Mouse (Mus musculus) MEL (cell line): Measurements from ENCODE around the gene Pole. TPM values are rescaled to one million over a fixed set of nuclear protein-coding genes. Genes with fewer than 3 reads are reported as not detected.
A peak's percentile ranks its signal among the peaks of the same experiment; 100 is the strongest.

Experiments used
- DNase-seq: peaks from one replicate; pipeline ENCODE4 v3.0.0; 2011; ENCODE audit warnings: low read depth, low spot score
- H3K27ac ChIP-seq: 2 replicates; pipeline ENCODE4 v1.5.1; 2012; ENCODE audit warnings: low read depth, mild to moderate bottlenecking, control low read depth, low read length, moderate library complexity; ENCODE audit not compliant: control insufficient read depth
- H3K27me3 ChIP-seq, 2 experiments: fragments of 150-350 bp in 1 of 2; sonication (generic) in 1 of 2; 2 replicates each; pipeline ENCODE4 v1.6.1; 2012; ENCODE audit warnings: low read length in 2 of 2, mild to moderate bottlenecking in 2 of 2, improper control_type of control experiment in 1 of 2, moderate library complexity in 1 of 2; ENCODE audit not compliant: insufficient read depth in 2 of 2, control insufficient read depth in 1 of 2
- H3K36me3 ChIP-seq, 2 experiments: 2 replicates each; pipeline ENCODE4 v1.6.1; 2012 to 2014; ENCODE audit warnings: low read length in 2 of 2, improper control_type of control experiment in 1 of 2, inconsistent platforms in 1 of 2, mild to moderate bottlenecking in 1 of 2; ENCODE audit not compliant: insufficient read depth in 2 of 2, control insufficient read depth in 1 of 2
- H3K4me1 ChIP-seq, 2 experiments: fragments of 150-350 bp in 1 of 2; sonication (generic) in 1 of 2; 2 replicates each; pipeline ENCODE4 v1.6.1; 2012; ENCODE audit warnings: low read length in 2 of 2, improper control_type of control experiment in 1 of 2, mild to moderate bottlenecking in 1 of 2; ENCODE audit not compliant: insufficient read depth in 2 of 2, control insufficient read depth in 1 of 2
- H3K4me3 ChIP-seq, 2 experiments: fragments of 150-350 bp in 1 of 2; sonication (generic) in 1 of 2; 2 replicates each; pipeline ENCODE4 v1.5.1; 2012; ENCODE audit warnings: low read depth in 2 of 2, low read length in 2 of 2, mild to moderate bottlenecking in 2 of 2, moderate library complexity in 2 of 2, control low read depth in 1 of 2, improper control_type of control experiment in 1 of 2; ENCODE audit not compliant: control insufficient read depth in 1 of 2, insufficient read depth in 1 of 2
- H3K79me2 ChIP-seq: 2 replicates; pipeline ENCODE4 v1.6.1; 2012; ENCODE audit warnings: mild to moderate bottlenecking, low read length, moderate library complexity; ENCODE audit not compliant: control insufficient read depth, poor library complexity, insufficient read depth
- H3K9ac ChIP-seq: 2 replicates; pipeline ENCODE4 v1.6.1; 2012; ENCODE audit warnings: low read depth, mild to moderate bottlenecking, control low read depth, low read length, moderate library complexity; ENCODE audit not compliant: control insufficient read depth, poor library complexity, severe bottlenecking
- H3K9me3 ChIP-seq: fragments of 150-350 bp; sonication (generic); replicated peaks from 2 replicates; pipeline ENCODE4 v1.6.1; 2012; ENCODE audit warnings: mild to moderate bottlenecking, low read length, improper control_type of control experiment, moderate library complexity; ENCODE audit not compliant: insufficient read depth
- BHLHE40 ChIP-seq: IDR thresholded peaks from 2 replicates; pipeline ENCODE4 v1.6.1; 2012; ENCODE audit warnings: low read depth, mild to moderate bottlenecking, inconsistent platforms, low read length, improper control_type of control experiment, borderline replicate concordance
- CHD1 ChIP-seq: IDR thresholded peaks from 2 replicates; pipeline ENCODE4 v1.6.1; 2012; ENCODE audit warnings: low read depth, mild to moderate bottlenecking, inconsistent platforms, low read length, improper control_type of control experiment
- CTCF ChIP-seq, 3 experiments: IDR thresholded peaks in 2 of 3; conservative IDR thresholded peaks in 1 of 3; 2 replicates each; pipeline ENCODE4 v1.5.1; 2011 to 2012; ENCODE audit warnings: low read length in 3 of 3, low read depth in 2 of 3, mild to moderate bottlenecking in 2 of 3, improper control_type of control experiment in 1 of 3, inconsistent platforms in 1 of 3, mixed read lengths in 1 of 3, moderate library complexity in 1 of 3; ENCODE audit not compliant: control insufficient read depth in 1 of 3, insufficient read depth in 1 of 3, poor library complexity in 1 of 3, severe bottlenecking in 1 of 3
- ELF1 ChIP-seq: IDR thresholded peaks from 2 replicates; pipeline ENCODE4 v1.6.1; 2014; ENCODE audit warnings: low read depth, mild to moderate bottlenecking, inconsistent platforms, low read length, improper control_type of control experiment, moderate library complexity
- ETS1 ChIP-seq: IDR thresholded peaks from 2 replicates; pipeline ENCODE4 v1.6.1; 2012; ENCODE audit warnings: low read depth, mild to moderate bottlenecking, inconsistent platforms, low read length, improper control_type of control experiment, moderate library complexity
- HCFC1 ChIP-seq: IDR thresholded peaks from 2 replicates; pipeline ENCODE4 v1.6.1; 2012; ENCODE audit warnings: low read depth, mild to moderate bottlenecking, inconsistent platforms, low read length, improper control_type of control experiment, moderate library complexity
- JUND ChIP-seq: IDR thresholded peaks from 2 replicates; pipeline ENCODE4 v1.6.1; 2011; ENCODE audit warnings: low read depth, mild to moderate bottlenecking, improper control_type of control experiment, low read length
- KAT2A ChIP-seq: conservative IDR thresholded peaks from 2 replicates; pipeline ENCODE4 v1.6.1; 2012; ENCODE audit warnings: low read depth, low read length, improper control_type of control experiment, inconsistent platforms
- MAFK ChIP-seq: IDR thresholded peaks from 2 replicates; pipeline ENCODE4 v1.6.1; 2011; ENCODE audit warnings: low read depth, mild to moderate bottlenecking, low read length, improper control_type of control experiment, borderline replicate concordance
- MAZ ChIP-seq: IDR thresholded peaks from 2 replicates; pipeline ENCODE4 v1.6.1; 2012; ENCODE audit warnings: low read depth, mild to moderate bottlenecking, inconsistent platforms, low read length, improper control_type of control experiment
- MYB ChIP-seq: IDR thresholded peaks from 2 replicates; pipeline ENCODE4 v1.6.1; 2011; ENCODE audit warnings: mild to moderate bottlenecking, low read depth, low read length, improper control_type of control experiment
- MYC ChIP-seq: IDR thresholded peaks from 2 replicates; pipeline ENCODE4 v1.6.1; 2011; ENCODE audit warnings: low read depth, mild to moderate bottlenecking, low read length, improper control_type of control experiment, moderate library complexity
- NELFE ChIP-seq: IDR thresholded peaks from 2 replicates; pipeline ENCODE4 v1.6.1; 2011; ENCODE audit warnings: low read depth, low read length, improper control_type of control experiment
- NRF1 ChIP-seq: IDR thresholded peaks from 2 replicates; pipeline ENCODE4 v1.6.1; 2014; ENCODE audit warnings: low read depth, mild to moderate bottlenecking, inconsistent platforms, low read length, improper control_type of control experiment, moderate library complexity; ENCODE audit not compliant: poor library complexity, insufficient read depth, severe bottlenecking
- POLR2AphosphoS2 ChIP-seq: IDR thresholded peaks from 2 replicates; pipeline ENCODE4 v1.6.1; 2011; ENCODE audit warnings: low read length, improper control_type of control experiment
- POLR2AphosphoS5 ChIP-seq: IDR thresholded peaks from 2 replicates; pipeline ENCODE4 v1.6.1; 2012; ENCODE audit warnings: low read depth, borderline replicate concordance, mild to moderate bottlenecking, inconsistent platforms, low read length, moderate library complexity, mixed read lengths
- RAD21 ChIP-seq: IDR thresholded peaks from 2 replicates; pipeline ENCODE4 v1.6.1; 2011; ENCODE audit warnings: mild to moderate bottlenecking, low read depth, low read length, improper control_type of control experiment
- SIN3A ChIP-seq: IDR thresholded peaks from 2 replicates; pipeline ENCODE4 v1.6.1; 2012; ENCODE audit warnings: low read length, improper control_type of control experiment, inconsistent platforms
- SMC3 ChIP-seq: IDR thresholded peaks from 2 replicates; pipeline ENCODE4 v1.6.1; 2011; ENCODE audit warnings: low read depth, low read length, improper control_type of control experiment
- TBP ChIP-seq: IDR thresholded peaks from 2 replicates; pipeline ENCODE4 v1.8.0; 2011; ENCODE audit warnings: low read depth, low read length, improper control_type of control experiment
- TCF12 ChIP-seq: IDR thresholded peaks from 2 replicates; pipeline ENCODE4 v1.6.1; 2014; ENCODE audit warnings: low read depth, mild to moderate bottlenecking, inconsistent platforms, low read length, improper control_type of control experiment, moderate library complexity
- USF2 ChIP-seq, 2 experiments: IDR thresholded peaks; 2 replicates each; pipeline ENCODE4 v1.6.1; 2011 to 2012; ENCODE audit warnings: improper control_type of control experiment in 2 of 2, low read length in 2 of 2, borderline replicate concordance in 1 of 2, inconsistent platforms in 1 of 2, low read depth in 1 of 2, mild to moderate bottlenecking in 1 of 2; ENCODE audit not compliant: insufficient read depth in 1 of 2
- ZKSCAN1 ChIP-seq: IDR thresholded peaks from 2 replicates; pipeline ENCODE4 v1.6.1; 2012; ENCODE audit warnings: low read depth, mild to moderate bottlenecking, inconsistent platforms, low read length, improper control_type of control experiment, moderate library complexity
- ZNF384 ChIP-seq: IDR thresholded peaks from 2 replicates; pipeline ENCODE4 v1.6.1; 2012; ENCODE audit warnings: low read depth, mild to moderate bottlenecking, inconsistent platforms, low read length, improper control_type of control experiment
- polyA plus RNA-seq, 2 experiments: library from polyadenylated mRNA; stranded (reverse) in 1 of 2; unstranded in 1 of 2; fragments of >175 nt in 1 of 2; fragments of >200 nt in 1 of 2; gene quantifications; 2 replicates each; pipeline versions ENCODE4 v1.2.1 to v1.2.4; 2012; ENCODE audit warnings: low replicate concordance in 2 of 2, low read depth in 1 of 2; ENCODE audit not compliant: insufficient read length in 2 of 2, insufficient read depth in 1 of 2, missing spikeins in 1 of 2
- total RNA-seq: library from RNA; depleted of rRNA; stranded (reverse); fragments of 300-350 nt; gene quantifications from 2 replicates; pipeline ENCODE4 v1.2.3, GENCODE M21; 2012

Gene Pole
- total and polyA plus RNA-seq, 3 experiments = 32.4 to 81.4 (median 52.6) TPM

DNA sequence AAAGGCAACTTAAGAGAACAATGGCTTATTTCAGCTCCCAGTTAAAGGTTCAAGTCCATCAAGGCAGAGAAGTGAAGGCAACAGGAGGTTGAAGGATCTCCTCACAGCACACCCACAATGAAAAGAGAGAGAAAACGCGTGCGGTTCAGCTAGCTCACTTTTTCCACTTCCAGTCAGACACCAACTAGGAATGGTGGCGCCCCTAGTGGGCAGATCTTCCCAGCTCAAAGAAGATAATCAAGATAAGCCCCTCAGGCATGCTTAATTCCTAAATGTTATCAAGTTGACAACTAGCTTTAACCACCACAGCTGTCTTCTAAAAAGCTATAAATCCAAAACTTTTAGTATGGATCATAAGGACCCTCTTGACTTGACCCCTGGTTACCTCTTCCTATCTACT is 1.6 kb upstream of the Pole start (continued):
- TF ChIP-seq ZKSCAN1 = no peak
- TF ChIP-seq JUND = no peak
- TF ChIP-seq ETS1 = peak; percentile 78
- TF ChIP-seq NELFE = no peak
- peak; percentile 21; the same call in 1 of the 2 replicates for TF ChIP-seq TBP
- TF ChIP-seq SMC3 = no peak
- TF ChIP-seq KAT2A = no peak
- TF ChIP-seq CTCF (IDR thresholded peaks at IDR 0.05 in 2 of 3, conservative IDR thresholded peaks at IDR 0.05 in 1 of 3; ENCODE audit: control insufficient read depth in 1 of 3, insufficient read depth in 1 of 3, low read depth in 2 of 3, low read length in 3 of 3, poor library complexity in 1 of 3, severe bottlenecking in 1 of 3) = peak; percentile 66 to 85 (median 85)
- TF ChIP-seq MYB = no peak

DNA sequence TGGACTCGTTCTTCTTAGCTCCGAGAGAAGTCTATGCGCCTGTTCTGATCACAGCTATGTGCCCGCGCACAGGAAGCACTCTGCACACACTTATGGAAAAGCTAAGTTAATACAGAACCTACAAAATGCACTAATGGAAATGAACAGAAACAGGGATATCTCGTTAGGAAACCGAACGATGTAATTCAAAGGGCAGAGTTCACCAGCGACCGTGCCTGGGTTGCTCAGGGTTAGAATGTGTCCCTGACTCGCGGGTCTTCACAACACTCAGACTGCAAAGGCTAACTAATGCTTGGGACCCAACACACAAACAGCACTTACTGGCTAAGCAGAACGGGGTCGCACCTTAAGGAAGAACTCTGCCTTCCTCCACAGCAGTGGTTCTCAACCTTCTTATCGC is 950 bp upstream of the Pole start:
- H3K27ac ChIP-seq = peak overlapping the region; percentile 75
- H3K9ac ChIP-seq = peak overlapping the region; percentile 75
- H3K4me1 ChIP-seq = peaks cover 0 to 9% of the 10 kb centered on the region in 2 experiments; a peak in 2 of 4 replicates
- 0 out of 2 replicates have a peak, but pooled peaks have one; percentile 14 for TF ChIP-seq HCFC1
- TF ChIP-seq RAD21 = no peak
- no peak for TF ChIP-seq MAZ
- H3K9me3 ChIP-seq = no peaks in the 10 kb centered on the region
- peaks cover 10% of the 10 kb centered on the region for H3K79me2 ChIP-seq
- H3K4me3 ChIP-seq = peak overlapping the region; percentile 80 to 96
- peaks cover 3 to 10% of the 10 kb centered on the region in 2 experiments; a peak in 3 of 4 replicates for H3K36me3 ChIP-seq
- DNase-seq = peak; percentile 69
- no peaks in the 10 kb centered on the region for H3K27me3 ChIP-seq

GRCm38 (mm10) chr5:110286446-110287083 is 459 bp downstream of the Pole start:
- Histone ChIP-seq H3K4me3 (peak overlapping the region; percentile 82 to 98), H3K9me3 (no peaks in the 10 kb centered on the region), H3K9ac (peak overlapping the region; percentile 97), H3K79me2 (peaks cover 10% of the 10 kb centered on the region), H3K4me1 (peaks cover 0 to 6% of the 10 kb centered on the region in 2 experiments; a peak in 2 of 4 replicates), H3K27ac (peak overlapping the region; percentile 92), H3K27me3 (no peaks in the 10 kb centered on the region), H3K36me3 (peaks cover 7 to 9% of the 10 kb centered on the region in 2 experiments)
- no peak for TF ChIP-seq POLR2AphosphoS2
- 0 out of 2 replicates have a peak, but pooled peaks have one; percentile 10 for TF ChIP-seq ELF1
- no peak for TF ChIP-seq ZNF384
- no peak for TF ChIP-seq NRF1
- no peak for TF ChIP-seq ETS1
- no peak for TF ChIP-seq JUND
- 0 out of 2 replicates have a peak, but pooled peaks have one; percentile 31 for TF ChIP-seq MYC
- TF ChIP-seq TCF12 = no peak
- no peak for TF ChIP-seq POLR2AphosphoS5
- no peak; the same call in 1 of the 2 replicates for TF ChIP-seq HCFC1
- TF ChIP-seq BHLHE40 = no peak
- TF ChIP-seq SIN3A = peak; percentile 44
- no peak for TF ChIP-seq USF2 (IDR thresholded peaks at IDR 0.05; ENCODE audit: borderline replicate concordance in 1 of 2, insufficient read depth in 1 of 2, low read depth in 1 of 2, low read length in 2 of 2)
- TF ChIP-seq MYB = no peak
- TF ChIP-seq CHD1 = no peak
- no peak for TF ChIP-seq MAFK
- TF ChIP-seq ZKSCAN1 = no peak
- TF ChIP-seq TBP = peak; percentile 97
- no peak for DNase-seq
